Comparison of ENCODE assay signal across 9 mouse cellular contexts in genomic region chr9:109009636-109010315, GRCm38 (mm10). TPM values are rescaled to one million over a fixed set of nuclear protein-coding genes. Genes with fewer than 3 reads are reported as not detected.
A peak's percentile ranks its signal among the peaks of the same experiment; 100 is the strongest.
DNase-seq lines count a peak whose midpoint lies in the region; ATAC-seq lines count a peak whose summit lies in the region.
"Had no signal": no experiment of that assay in that cellular context is flagged by ENCODE, and none has a peak within 500 bp of the region (broad histone marks: within the 10 kb centered on the region; RNA-seq: fewer than 3 reads in every experiment).

No protein-coding gene starts in this region.

- H3K27me3 ChIP-seq in lung, embryonic 15.5 days: no peaks in the 10 kb centered on the region
- H3K27me3 ChIP-seq in heart, embryonic 14.5 days (ENCODE audit: control insufficient read depth, insufficient read depth, low read length): no peaks in the 10 kb centered on the region
- H3K27me3 ChIP-seq in liver, embryonic 15.5 days: no peaks in the 10 kb centered on the region
- H3K27me3 ChIP-seq: stomach, embryonic 15.5 days had no signal

- H3K4me1 ChIP-seq in lung, embryonic 15.5 days: no peaks in the 10 kb centered on the region
- peaks cover 11 to 14% of the 10 kb centered on the region in 2 experiments for H3K4me1 ChIP-seq in heart, embryonic 14.5 days (ENCODE audit: control insufficient read depth in 2 of 2, insufficient read depth in 2 of 2, low read length in 2 of 2)
- H3K4me1 ChIP-seq in liver, embryonic 15.5 days (replicated peaks): peaks cover 11% of the 10 kb centered on the region

- no peak overlapping the region for H3K27ac ChIP-seq in lung, embryonic 15.5 days
- no peak overlapping the region for H3K27ac ChIP-seq in heart, embryonic 14.5 days (replicated peaks in 1 of 2; ENCODE audit: control insufficient read depth in 1 of 2, insufficient read depth in 1 of 2, low read depth in 2 of 2, low read length in 2 of 2)
- peak overlapping the region; percentile 24; the same call in 1 of the 2 replicates for H3K27ac ChIP-seq in liver, embryonic 15.5 days (replicated peaks)
- H3K27ac ChIP-seq: stomach, embryonic 15.5 days had no signal

- no peaks in the 10 kb centered on the region for H3K36me3 ChIP-seq in lung, embryonic 15.5 days
- H3K36me3 ChIP-seq in heart, embryonic 14.5 days (ENCODE audit: control insufficient read depth, insufficient read depth, low read length): no peaks in the 10 kb centered on the region
- no peaks in the 10 kb centered on the region for H3K36me3 ChIP-seq in liver, embryonic 15.5 days (replicated peaks)
- H3K36me3 ChIP-seq: stomach, embryonic 15.5 days had no signal

- 44% methylated on average over 17 of the region's 17 CpGs for WGBS in lung, embryonic 15.5 days
- WGBS in heart, embryonic 14.5 days: 30% methylated on average over 17 of the region's 17 CpGs
- WGBS in liver, embryonic 15.5 days (ENCODE audit: insufficient replicate concordance): 23% methylated on average over 17 of the region's 17 CpGs

- H3K9ac ChIP-seq in lung, embryonic 15.5 days: no peak overlapping the region
- peak overlapping the region; percentile 38 for H3K9ac ChIP-seq in heart, embryonic 14.5 days (ENCODE audit: low read length)
- H3K9ac ChIP-seq in liver, embryonic 15.5 days: no peak overlapping the region
- H3K9ac ChIP-seq: stomach, embryonic 15.5 days had no signal

- H3K4me2 ChIP-seq in lung, embryonic 15.5 days: no peak overlapping the region
- peak overlapping the region; percentile 44 for H3K4me2 ChIP-seq in heart, embryonic 14.5 days (ENCODE audit: low read length)
- H3K4me2 ChIP-seq in liver, embryonic 15.5 days: 0 out of 2 replicates have a peak overlapping the region, but pooled peaks have one; percentile 3
- H3K4me2 ChIP-seq: stomach, embryonic 15.5 days had no signal

- no peaks in the 10 kb centered on the region for H3K9me3 ChIP-seq in lung, embryonic 15.5 days
- H3K9me3 ChIP-seq in heart, embryonic 14.5 days (ENCODE audit: control insufficient read depth, low read length): no peaks in the 10 kb centered on the region
- H3K9me3 ChIP-seq in liver, embryonic 15.5 days (replicated peaks): no peaks in the 10 kb centered on the region
- H3K9me3 ChIP-seq: stomach, embryonic 15.5 days had no signal

- peak; percentile 21; the same call in 1 of the 2 replicates for ATAC-seq in lung, embryonic 15.5 days (ENCODE audit: borderline replicate concordance, extremely low read depth, low FRiP score, low TSS enrichment)
- peak; percentile 88 for ATAC-seq in erythroblast, adult 5-6 weeks (replicated peaks; ENCODE audit: low FRiP score, poor library complexity, severe bottlenecking)
- ATAC-seq in heart, embryonic 14.5 days (ENCODE audit: insufficient number of reproducible peaks, insufficient read depth, low FRiP score, low read depth): 0 out of 2 replicates have a peak, but pooled peaks have one; percentile 23
- ATAC-seq in liver, embryonic 15.5 days (ENCODE audit: insufficient read depth): peak; percentile 71

- H3K4me3 ChIP-seq in lung, embryonic 15.5 days: no peak overlapping the region
- H3K4me3 ChIP-seq in heart, embryonic 14.5 days (ENCODE audit: control insufficient read depth in 1 of 2, insufficient read depth in 1 of 2, low read depth in 1 of 2, low read length in 2 of 2): no peak overlapping the region
- H3K4me3 ChIP-seq in liver, embryonic 15.5 days (replicated peaks): no peak overlapping the region
- H3K4me3 ChIP-seq: stomach, embryonic 15.5 days had no signal

- no peak for DNase-seq in lung, postnatal 4 days
- DNase-seq in spleen, postnatal 36 days (ENCODE audit: low spot score in 2 of 2): no peak
- no peak for DNase-seq in layer of hippocampus, postnatal 14 days (ENCODE audit: low spot score in 2 of 2)
- no peak for DNase-seq in thymus, postnatal 36 days

RNA-seq across cellular contexts. Expression of gene Pfkfb4, which starts 18.2 kb away (rescaled TPM):
- 10.2 and 11.3 TPM in 2 replicates for polyA plus RNA-seq in lung, embryonic 15.5 days (2015; fragmentation: Nextera tagmentation; extraction: Ambion mirVana)
- 3.1 and 13.3 TPM in 2 replicates for total RNA-seq in erythroblast, adult 5-6 weeks (2015; ENCODE audit: low replicate concordance)
- 7.9 and 12.3 TPM in 2 replicates for total RNA-seq in erythroblast, adult 5-6 weeks (2017; ENCODE audit: low replicate concordance)
- 2.9 and 3.2 TPM in 2 replicates for polyA plus RNA-seq in heart, embryonic 14.5 days (2014; fragmentation: Nextera tagmentation; extraction: Ambion mirVana)
- polyA plus RNA-seq in liver, embryonic 15.5 days (2015; fragmentation: Nextera tagmentation; extraction: Ambion mirVana): 3.9 and 4.5 TPM in 2 replicates
- 10 to 100 TPM; 13.7 to 17.8 TPM for total RNA-seq in layer of hippocampus, postnatal 14 days (2021)

RNA-seq across cellular contexts. Expression of gene Ucn2, which starts 24.0 kb away (rescaled TPM):
- polyA plus RNA-seq in lung, embryonic 15.5 days (2015; fragmentation: Nextera tagmentation; extraction: Ambion mirVana): not detected in 2 replicates
- total RNA-seq in erythroblast, adult 5-6 weeks (2015; ENCODE audit: low replicate concordance): not detected in 2 replicates
- not detected in 2 replicates for total RNA-seq in erythroblast, adult 5-6 weeks (2017; ENCODE audit: low replicate concordance)
- polyA plus RNA-seq in heart, embryonic 14.5 days (2014; fragmentation: Nextera tagmentation; extraction: Ambion mirVana): not detected in 2 replicates
- polyA plus RNA-seq in liver, embryonic 15.5 days (2015; fragmentation: Nextera tagmentation; extraction: Ambion mirVana): 0.07 TPM in 1 of 2 replicates, not detected in the other
- not detected for total RNA-seq in layer of hippocampus, postnatal 14 days (2021)

RNA-seq across cellular contexts. Expression of gene Shisa5, which starts 28.6 kb away (rescaled TPM):
- polyA plus RNA-seq in lung, embryonic 15.5 days (2015; fragmentation: Nextera tagmentation; extraction: Ambion mirVana): 83.2 and 98.3 TPM in 2 replicates
- total RNA-seq in erythroblast, adult 5-6 weeks (2015; ENCODE audit: low replicate concordance): 14.6 and 20.3 TPM in 2 replicates
- 13.9 and 51.4 TPM in 2 replicates for total RNA-seq in erythroblast, adult 5-6 weeks (2017; ENCODE audit: low replicate concordance)
- 51.9 and 54.3 TPM in 2 replicates for polyA plus RNA-seq in heart, embryonic 14.5 days (2014; fragmentation: Nextera tagmentation; extraction: Ambion mirVana)
- polyA plus RNA-seq in liver, embryonic 15.5 days (2015; fragmentation: Nextera tagmentation; extraction: Ambion mirVana): 23.1 and 23.6 TPM in 2 replicates
- total RNA-seq in layer of hippocampus, postnatal 14 days (2021): 10 to 100 TPM; 42.5 to 49.9 TPM

RNA-seq across cellular contexts. Expression of gene Trex1, which starts 49.8 kb away (rescaled TPM):
- polyA plus RNA-seq in lung, embryonic 15.5 days (2015; fragmentation: Nextera tagmentation; extraction: Ambion mirVana): 12.7 and 14.0 TPM in 2 replicates
- 7.3 and 19.6 TPM in 2 replicates for total RNA-seq in erythroblast, adult 5-6 weeks (2015; ENCODE audit: low replicate concordance)
- 1.7 and 4.2 TPM in 2 replicates for total RNA-seq in erythroblast, adult 5-6 weeks (2017; ENCODE audit: low replicate concordance)
- 8.1 TPM in 2 replicates for polyA plus RNA-seq in heart, embryonic 14.5 days (2014; fragmentation: Nextera tagmentation; extraction: Ambion mirVana)
- 8.6 and 9.8 TPM in 2 replicates for polyA plus RNA-seq in liver, embryonic 15.5 days (2015; fragmentation: Nextera tagmentation; extraction: Ambion mirVana)
- 10 to 100 TPM in 1 of 2 experiments, 1 to 10 TPM in 1; 9.9 to 10.8 TPM for total RNA-seq in layer of hippocampus, postnatal 14 days (2021)

RNA-seq across cellular contexts. Expression of gene Col7a1, which starts 56.4 kb away (rescaled TPM):
- 0.86 and 1.0 TPM in 2 replicates for polyA plus RNA-seq in lung, embryonic 15.5 days (2015; fragmentation: Nextera tagmentation; extraction: Ambion mirVana)
- under 0.01 TPM in 1 of 2 replicates, not detected in the other for total RNA-seq in erythroblast, adult 5-6 weeks (2015; ENCODE audit: low replicate concordance)
- total RNA-seq in erythroblast, adult 5-6 weeks (2017; ENCODE audit: low replicate concordance): 0.17 and 1.4 TPM in 2 replicates
- polyA plus RNA-seq in heart, embryonic 14.5 days (2014; fragmentation: Nextera tagmentation; extraction: Ambion mirVana): 0.47 and 0.72 TPM in 2 replicates
- polyA plus RNA-seq in liver, embryonic 15.5 days (2015; fragmentation: Nextera tagmentation; extraction: Ambion mirVana): 0.33 and 0.60 TPM in 2 replicates
- 1 to 10 TPM; 5.0 TPM for total RNA-seq in layer of hippocampus, postnatal 14 days (2021)

Comparison
In these comparisons a context has a peak if more than half of its experiments do, and no peak if none do; other contexts are left out.
1. ATAC-seq: peak in every context shown above with its lines; median percentile 88 in erythroblast, adult 5-6 weeks; 71 in liver, embryonic 15.5 days; 23 in heart, embryonic 14.5 days; 21 in lung, embryonic 15.5 days.